30 mouse cellular contexts compared by ENCODE assay signal in the genomic region with DNA sequence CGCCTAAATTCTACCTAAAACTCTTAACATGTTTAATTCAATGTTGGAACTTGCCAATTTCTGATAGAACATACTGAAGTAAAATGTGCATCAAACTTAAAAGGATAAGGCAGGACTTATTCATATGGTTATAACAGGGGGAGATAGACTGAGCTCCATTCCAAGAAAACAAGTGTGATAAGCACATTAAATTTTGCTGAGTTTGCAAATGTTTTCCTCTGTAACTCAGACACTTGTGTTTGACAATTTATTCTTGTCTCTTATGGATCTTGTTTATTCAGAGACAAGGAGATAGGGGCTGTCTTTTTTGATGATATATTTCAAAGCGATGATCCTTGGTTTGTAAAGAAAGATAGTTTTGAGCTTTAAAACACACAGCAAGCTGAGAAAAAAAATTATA.
"Had no signal": no experiment of that assay in that cellular context is flagged by ENCODE, and none has a peak within 500 bp of the region (broad histone marks: within the 10 kb centered on the region; RNA-seq: fewer than 3 reads in every experiment).

No protein-coding gene starts in this region.

- H3K9me3 ChIP-seq: limb, embryonic 10.5 days; limb, embryonic 12.5 days; limb, embryonic 13.5 days; limb, embryonic 15.5 days; liver, embryonic 12.5 days; liver, embryonic 13.5 days; liver, embryonic 15.5 days; lung, embryonic 15.5 days; midbrain, embryonic 10.5 days; midbrain, embryonic 12.5 days; midbrain, embryonic 13.5 days; midbrain, embryonic 15.5 days had no signal

- H3K27ac ChIP-seq: left cerebral cortex, adult 2 months; limb, embryonic 10.5 days; limb, embryonic 12.5 days; limb, embryonic 13.5 days; limb, embryonic 15.5 days; liver, embryonic 12.5 days; liver, embryonic 13.5 days; liver, embryonic 14.5 days; liver, embryonic 15.5 days; lung, embryonic 15.5 days; macrophage; midbrain, embryonic 10.5 days; midbrain, embryonic 12.5 days; midbrain, embryonic 13.5 days; midbrain, embryonic 15.5 days had no signal

- H3K27me3 ChIP-seq: limb, embryonic 12.5 days; limb, embryonic 13.5 days; limb, embryonic 15.5 days; liver, embryonic 12.5 days; liver, embryonic 13.5 days; liver, embryonic 15.5 days; lung, embryonic 15.5 days; megakaryocyte, embryonic 14.5 days; midbrain, embryonic 12.5 days; midbrain, embryonic 13.5 days; midbrain, embryonic 15.5 days had no signal

- H3K4me1 ChIP-seq: limb, embryonic 10.5 days; limb, embryonic 12.5 days; limb, embryonic 13.5 days; limb, embryonic 15.5 days; liver, embryonic 12.5 days; liver, embryonic 13.5 days; liver, embryonic 15.5 days; lung, embryonic 15.5 days; megakaryocyte, embryonic 14.5 days; midbrain, embryonic 10.5 days; midbrain, embryonic 12.5 days; midbrain, embryonic 13.5 days; midbrain, embryonic 15.5 days had no signal

- H3K9ac ChIP-seq: limb, embryonic 12.5 days; limb, embryonic 13.5 days; limb, embryonic 15.5 days; liver, embryonic 12.5 days; liver, embryonic 13.5 days; liver, embryonic 14.5 days; liver, embryonic 15.5 days; liver, postnatal 0 days; lung, embryonic 14.5 days; lung, embryonic 15.5 days; midbrain, embryonic 12.5 days; midbrain, embryonic 13.5 days; midbrain, embryonic 15.5 days had no signal

- H3K36me3 ChIP-seq: limb, embryonic 10.5 days; limb, embryonic 12.5 days; limb, embryonic 13.5 days; limb, embryonic 15.5 days; liver, embryonic 12.5 days; liver, embryonic 13.5 days; liver, embryonic 15.5 days; lung, embryonic 15.5 days; midbrain, embryonic 10.5 days; midbrain, embryonic 12.5 days; midbrain, embryonic 13.5 days; midbrain, embryonic 15.5 days had no signal

- H3K4me3 ChIP-seq: left cerebral cortex, adult 2 months; limb, embryonic 10.5 days; limb, embryonic 12.5 days; limb, embryonic 13.5 days; limb, embryonic 15.5 days; liver, embryonic 12.5 days; liver, embryonic 13.5 days; liver, embryonic 15.5 days; lung, embryonic 15.5 days; megakaryocyte, embryonic 14.5 days; midbrain, embryonic 10.5 days; midbrain, embryonic 12.5 days; midbrain, embryonic 13.5 days; midbrain, embryonic 15.5 days; myocyte had no signal

- DNase-seq: left cerebral cortex, postnatal 4 days; liver; liver, embryonic 13.5 days; liver, postnatal 0 days; lung, adult 18-20 months; lung, adult 2 months; lung, embryonic 14.5 days; lung, postnatal 10 days; lung, postnatal 14 days; lung, postnatal 36 days; lung, postnatal 4 days; midbrain, embryonic 14.5 days had no signal

- H3K4me2 ChIP-seq: limb, embryonic 12.5 days; limb, embryonic 13.5 days; limb, embryonic 15.5 days; liver, embryonic 11.5 days; liver, embryonic 12.5 days; liver, embryonic 13.5 days; liver, embryonic 15.5 days; lung, embryonic 14.5 days; lung, embryonic 15.5 days; midbrain, embryonic 11.5 days; midbrain, embryonic 12.5 days; midbrain, embryonic 13.5 days; midbrain, embryonic 15.5 days had no signal
